Comparison of ENCODE assay signal across 38 mouse cellular contexts in the genomic region with DNA sequence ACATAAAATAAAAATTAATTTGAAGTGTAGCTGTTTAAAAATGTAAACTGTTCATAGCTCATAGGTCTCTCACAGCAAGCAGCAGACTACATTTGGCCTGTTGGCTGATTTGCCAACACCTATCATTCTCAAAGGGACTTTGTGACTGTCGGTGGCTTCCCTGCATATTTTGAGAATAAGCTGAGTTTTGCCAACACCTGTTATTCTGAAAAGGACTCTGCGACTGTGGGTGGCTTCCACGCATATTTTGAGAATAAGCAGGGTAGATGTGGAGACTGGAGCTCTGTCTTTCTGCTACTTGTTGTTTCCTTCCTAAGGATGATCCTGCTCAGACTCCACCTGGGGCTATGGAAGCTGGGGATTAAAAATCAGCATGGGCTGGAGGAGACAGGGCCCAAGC. TPM values are rescaled to one million over a fixed set of nuclear protein-coding genes. Genes with fewer than 3 reads are reported as not detected.
"Had no signal": no experiment of that assay in that cellular context is flagged by ENCODE, and none has a peak within 500 bp of the region (broad histone marks: within the 10 kb centered on the region; RNA-seq: fewer than 3 reads in every experiment).

No protein-coding gene starts in this region.

- H3K9me3 ChIP-seq: heart, embryonic 13.5 days; heart, embryonic 15.5 days; hindbrain, embryonic 13.5 days; hindbrain, embryonic 15.5 days; kidney, embryonic 15.5 days; limb, embryonic 13.5 days; limb, embryonic 15.5 days; liver, embryonic 12.5 days had no signal

- H3K4me1 ChIP-seq: hindbrain, embryonic 15.5 days had no signal

- H3K27ac ChIP-seq: heart, adult 2 months; heart, embryonic 13.5 days; heart, embryonic 15.5 days; hindbrain, embryonic 13.5 days; hindbrain, embryonic 15.5 days; hindbrain, postnatal 0 days; kidney, embryonic 15.5 days; kidney, postnatal 0 days; limb, embryonic 13.5 days; limb, embryonic 15.5 days; liver, embryonic 12.5 days; liver, embryonic 14.5 days had no signal

- H3K4me3 ChIP-seq: heart, adult 2 months; heart, embryonic 13.5 days; heart, embryonic 15.5 days; hindbrain, embryonic 13.5 days; hindbrain, embryonic 15.5 days; kidney, embryonic 15.5 days; limb, embryonic 13.5 days; limb, embryonic 15.5 days; liver, embryonic 12.5 days had no signal

- H3K4me2 ChIP-seq: heart, embryonic 11.5 days; heart, embryonic 13.5 days; heart, embryonic 15.5 days; hindbrain, embryonic 13.5 days; hindbrain, embryonic 15.5 days; kidney, embryonic 15.5 days; limb, embryonic 13.5 days; limb, embryonic 15.5 days; liver, embryonic 12.5 days had no signal

- H3K27me3 ChIP-seq: heart, embryonic 13.5 days; heart, embryonic 15.5 days; hindbrain, embryonic 13.5 days; hindbrain, embryonic 15.5 days; kidney, embryonic 15.5 days; limb, embryonic 13.5 days; limb, embryonic 15.5 days had no signal

- H3K9ac ChIP-seq: heart, embryonic 13.5 days; heart, embryonic 15.5 days; hindbrain, embryonic 13.5 days; hindbrain, embryonic 15.5 days; kidney, embryonic 15.5 days; limb, embryonic 13.5 days; limb, embryonic 15.5 days; liver, embryonic 12.5 days; liver, embryonic 14.5 days had no signal

- DNase-seq: gastrocnemius, postnatal 10 days; gastrocnemius, postnatal 36 days; heart, adult 11 months; heart, adult 2 months; heart, postnatal 14 days; heart, postnatal 36 days; kidney, adult 11 months; kidney, adult 2 months; kidney, adult 9 months; kidney, postnatal 14 days; kidney, postnatal 36 days; layer of hippocampus, adult 9-11 months; layer of hippocampus, postnatal 36 days had no signal

- ATAC-seq: hindbrain, postnatal 0 days; intestine, embryonic 16.5 days; liver, embryonic 12.5 days had no signal

RNA-seq across cellular contexts. Expression of gene Lrrn4cl, which starts 2.5 kb away (rescaled TPM):
- total RNA-seq: hematopoietic stem cell, adult 5-6 weeks had no signal

RNA-seq across cellular contexts. Expression of gene Gng3, which starts 14.1 kb away (rescaled TPM):
- total RNA-seq: gastrocnemius, adult 18-20 months; gastrocnemius, postnatal 36 days; heart, adult 2 months; heart, postnatal 14 days; heart, postnatal 36 days; hematopoietic stem cell, adult 5-6 weeks; liver, adult 2 months had no signal

RNA-seq across cellular contexts. Expression of gene AC129217.1, which starts 23.5 kb away (rescaled TPM):
- total RNA-seq: gastrocnemius, postnatal 10 days; heart, adult 2 months; heart, postnatal 14 days; heart, postnatal 36 days; hematopoietic stem cell, adult 5-6 weeks; hindbrain, postnatal 0 days; layer of hippocampus, adult 18-20 months; layer of hippocampus, adult 8-10 months; layer of hippocampus, postnatal 36 days; left cerebral cortex, postnatal 14 days; left cerebral cortex, postnatal 36 days had no signal
- polyA plus RNA-seq: heart, adult 2 months; heart, embryonic 11.5 days; heart, embryonic 13.5 days; heart, embryonic 15.5 days; heart, postnatal 0 days; hindbrain, embryonic 11.5 days; hindbrain, embryonic 13.5 days; hindbrain, embryonic 15.5 days; hindbrain, postnatal 0 days; intestine, embryonic 14.5 days; intestine, embryonic 16.5 days; kidney, embryonic 15.5 days; kidney, postnatal 0 days; limb, embryonic 11.5 days; limb, embryonic 13.5 days; limb, embryonic 15.5 days; liver, adult 2 months; liver, embryonic 12.5 days; liver, embryonic 16.5 days had no signal
